Comparison of ENCODE assay signal across 27 mouse cellular contexts in the genomic region with DNA sequence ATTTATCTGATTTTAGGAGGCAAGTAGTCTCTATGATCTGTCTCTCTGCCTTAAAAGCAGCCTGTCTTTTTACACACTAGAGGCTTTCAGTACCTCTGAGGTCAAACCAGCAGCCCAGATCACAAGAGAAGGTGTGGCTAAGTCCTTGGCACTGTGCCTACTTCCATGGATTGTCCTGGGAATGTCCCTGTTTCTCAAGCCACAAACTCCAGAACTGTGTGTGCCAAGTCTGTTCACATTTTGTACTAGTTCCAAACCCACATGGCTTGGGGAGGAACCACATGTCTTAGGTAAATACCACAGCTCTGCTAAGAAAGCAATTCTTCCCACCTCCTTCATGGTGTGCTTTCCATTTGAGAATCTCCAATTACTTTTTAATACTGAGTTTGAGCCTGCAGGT.
DNase-seq lines count a peak whose midpoint lies in the region; ATAC-seq and TF ChIP-seq lines count a peak whose summit lies in the region.
"Had no signal": no experiment of that assay in that cellular context is flagged by ENCODE, and none has a peak within 500 bp of the region (broad histone marks: within the 10 kb centered on the region; RNA-seq: fewer than 3 reads in every experiment).

No protein-coding gene starts in this region.

- H3K79me2 ChIP-seq in liver, adult 2 months (ENCODE audit: control insufficient read depth, insufficient read depth, low read length), result no peaks in the 10 kb centered on the region

- no peak for TF ChIP-seq EP300 in liver, postnatal 0 days (IDR thresholded peaks at IDR 0.05; ENCODE audit: low read depth)

- H3K9me3 ChIP-seq in kidney, embryonic 14.5 days (ENCODE audit: control insufficient read depth, low read length), result no peaks in the 10 kb centered on the region
- no peaks in the 10 kb centered on the region; the same call in 1 of the 2 replicates for H3K9me3 ChIP-seq in liver, postnatal 0 days (ENCODE audit: low read length)
- H3K9me3 ChIP-seq: embryonic facial prominence, embryonic 13.5 days; G1E; heart, embryonic 10.5 days; hindbrain, embryonic 12.5 days; hindbrain, embryonic 15.5 days had no signal

- H3K4me3 ChIP-seq in kidney, adult 2 months (ENCODE audit: insufficient read depth, low read depth, low read length), result no peak overlapping the region
- H3K4me3 ChIP-seq in kidney, embryonic 14.5 days (ENCODE audit: low read length), result no peak overlapping the region
- no peak overlapping the region for H3K4me3 ChIP-seq in liver, adult 2 months (ENCODE audit: insufficient read depth, low read depth, low read length)
- no peak overlapping the region for H3K4me3 ChIP-seq in liver, postnatal 0 days (ENCODE audit: low read depth, low read length)
- H3K4me3 ChIP-seq: embryonic facial prominence, embryonic 13.5 days; gastrocnemius, adult 2 months; heart, adult 2 months; heart, embryonic 10.5 days; heart, embryonic 13.5 days; hindbrain, embryonic 12.5 days; hindbrain, embryonic 15.5 days had no signal

- no peaks in the 10 kb centered on the region for H3K27me3 ChIP-seq in kidney, adult 2 months (replicated peaks; ENCODE audit: control insufficient read depth, insufficient read depth, low read length)
- no peaks in the 10 kb centered on the region for H3K27me3 ChIP-seq in kidney, embryonic 14.5 days (ENCODE audit: control insufficient read depth, insufficient read depth, low read length)
- H3K27me3 ChIP-seq in liver, adult 2 months (ENCODE audit: control insufficient read depth, insufficient read depth, low read length), result no peaks in the 10 kb centered on the region
- no peaks in the 10 kb centered on the region for H3K27me3 ChIP-seq in liver, postnatal 0 days (ENCODE audit: insufficient read depth, low read length)
- H3K27me3 ChIP-seq: CH12.LX; embryonic facial prominence, embryonic 13.5 days; heart, embryonic 13.5 days; hindbrain, embryonic 12.5 days; hindbrain, embryonic 15.5 days had no signal

- peak; percentile 2 for DNase-seq in kidney, adult 2 months
- DNase-seq in liver, adult 2 months (ENCODE audit: extremely low read depth, low read depth, low spot score), result peak; percentile 16
- DNase-seq in liver, postnatal 0 days, result no peak
- DNase-seq in 3T3-L1 (ENCODE audit: low read depth, low spot score), result peak; percentile 48
- DNase-seq in adipocyte (ENCODE audit: low spot score), result peak; percentile 63
- DNase-seq in lung, postnatal 36 days, result no peak
- DNase-seq: adrenal gland, adult 8-10 months; adrenal gland, postnatal 25 days; B cell, adult 2 months; cerebellum, adult 11-12 months; cerebellum, adult 8-10 months; cerebellum, postnatal 10 days; forebrain, postnatal 0 days; gastrocnemius, adult 2 months; gastrocnemius, postnatal 14 days; heart, adult 2 months had no signal

- H3K9ac ChIP-seq in kidney, embryonic 14.5 days (ENCODE audit: low read depth, low read length), result no peak overlapping the region
- no peak overlapping the region for H3K9ac ChIP-seq in liver, adult 2 months (ENCODE audit: low read depth, low read length)
- no peak overlapping the region for H3K9ac ChIP-seq in liver, postnatal 0 days (replicated peaks)
- H3K9ac ChIP-seq: embryonic facial prominence, embryonic 13.5 days; forebrain, postnatal 0 days; heart, embryonic 13.5 days; hindbrain, embryonic 12.5 days; hindbrain, embryonic 15.5 days had no signal

- no peak overlapping the region for H3K4me2 ChIP-seq in kidney, embryonic 14.5 days (replicated peaks; ENCODE audit: low read depth, low read length)
- no peak overlapping the region for H3K4me2 ChIP-seq in liver, postnatal 0 days (ENCODE audit: low read depth, low read length)
- H3K4me2 ChIP-seq: embryonic facial prominence, embryonic 13.5 days; heart, embryonic 13.5 days; hindbrain, embryonic 12.5 days; hindbrain, embryonic 15.5 days had no signal

- no peak for TF ChIP-seq POLR2A in kidney, adult 2 months (IDR thresholded peaks at IDR 0.05; ENCODE audit: low read depth, low read length)
- no peak for TF ChIP-seq POLR2A in liver, adult 2 months (IDR thresholded peaks at IDR 0.05; ENCODE audit: extremely low read depth, insufficient read depth, low read length)

- H3K27ac ChIP-seq in kidney, adult 2 months (ENCODE audit: insufficient read depth, low read depth, low read length), result no peak overlapping the region
- no peak overlapping the region for H3K27ac ChIP-seq in kidney, embryonic 14.5 days (ENCODE audit: low read depth, low read length)
- H3K27ac ChIP-seq in liver, adult 2 months (replicated peaks; ENCODE audit: insufficient read depth, low read depth, low read length), result no peak overlapping the region
- no peak overlapping the region for H3K27ac ChIP-seq in liver, postnatal 0 days (ENCODE audit: low read depth)
- H3K27ac ChIP-seq: embryonic facial prominence, embryonic 13.5 days; gastrocnemius, adult 2 months; heart, adult 2 months; heart, embryonic 10.5 days; heart, embryonic 13.5 days; hindbrain, embryonic 12.5 days; hindbrain, embryonic 15.5 days had no signal

- H3K36me3 ChIP-seq in kidney, adult 2 months (ENCODE audit: control insufficient read depth, insufficient read depth, low read length), result no peaks in the 10 kb centered on the region
- no peaks in the 10 kb centered on the region for H3K36me3 ChIP-seq in kidney, embryonic 14.5 days (ENCODE audit: control insufficient read depth, insufficient read depth, low read length)
- no peaks in the 10 kb centered on the region for H3K36me3 ChIP-seq in liver, adult 2 months (ENCODE audit: control insufficient read depth, insufficient read depth, low read length)
- H3K36me3 ChIP-seq in liver, postnatal 0 days (replicated peaks; ENCODE audit: insufficient read depth, low read length), result no peaks in the 10 kb centered on the region
- H3K36me3 ChIP-seq: embryonic facial prominence, embryonic 13.5 days; G1E; heart, embryonic 10.5 days; heart, embryonic 13.5 days; hindbrain, embryonic 12.5 days; hindbrain, embryonic 15.5 days had no signal

- H3K4me1 ChIP-seq in kidney, adult 2 months (ENCODE audit: control insufficient read depth, insufficient read depth, low read length), result no peaks in the 10 kb centered on the region
- no peaks in the 10 kb centered on the region for H3K4me1 ChIP-seq in kidney, embryonic 14.5 days (ENCODE audit: control insufficient read depth, insufficient read depth, low read length)
- no peaks in the 10 kb centered on the region for H3K4me1 ChIP-seq in liver, adult 2 months (ENCODE audit: control insufficient read depth, insufficient read depth, low read length)
- H3K4me1 ChIP-seq in liver, postnatal 0 days (ENCODE audit: insufficient read depth), result no peaks in the 10 kb centered on the region
- H3K4me1 ChIP-seq: embryonic facial prominence, embryonic 13.5 days; heart, embryonic 10.5 days; heart, embryonic 13.5 days; hindbrain, embryonic 12.5 days; hindbrain, embryonic 15.5 days had no signal

- ATAC-seq in kidney, embryonic 14.5 days (ENCODE audit: low FRiP score, low TSS enrichment), result no peak
- no peak for ATAC-seq in liver, postnatal 0 days
- no peak for ATAC-seq in erythroid progenitor cell, adult 5-6 weeks (replicated peaks; ENCODE audit: low FRiP score, poor library complexity, severe bottlenecking)
- ATAC-seq: forebrain, embryonic 14.5 days; forebrain, postnatal 0 days; intestine, postnatal 0 days had no signal

- no peak for TF ChIP-seq CTCF in kidney, adult 2 months (conservative IDR thresholded peaks at IDR 0.05; ENCODE audit: insufficient read depth, insufficient read length, low read depth, low read length)
- no peak for TF ChIP-seq CTCF in liver, adult 2 months (IDR thresholded peaks at IDR 0.05; ENCODE audit: low read depth, low read length)
- no peak for TF ChIP-seq CTCF in liver, postnatal 0 days (IDR thresholded peaks at IDR 0.05; ENCODE audit: low read depth)

Comparison
In these comparisons a context has a peak if more than half of its experiments do, and no peak if none do; other contexts are left out.
1. DNase-seq: peak in kidney, adult 2 months (single experiment), liver, adult 2 months (single experiment), 3T3-L1 (single experiment) and adipocyte (single experiment); none in liver, postnatal 0 days (single experiment) and lung, postnatal 36 days (single experiment).